11 mouse cellular contexts compared by ENCODE assay signal in genomic region chr11:79720737-79721136, GRCm38 (mm10).
"Had no signal": no experiment of that assay in that cellular context is flagged by ENCODE, and none has a peak within 500 bp of the region (broad histone marks: within the 10 kb centered on the region; RNA-seq: fewer than 3 reads in every experiment).

No protein-coding gene starts in this region.

- H3K9ac ChIP-seq: limb, embryonic 13.5 days; lung, embryonic 14.5 days; midbrain, embryonic 12.5 days had no signal

- H3K4me2 ChIP-seq: limb, embryonic 13.5 days; liver, embryonic 11.5 days; lung, embryonic 14.5 days; midbrain, embryonic 12.5 days had no signal

- DNase-seq: kidney, postnatal 36 days; layer of hippocampus, adult 9-11 months; lung, embryonic 14.5 days; lung, postnatal 14 days; right cerebral cortex, postnatal 14 days; thymus, postnatal 36 days had no signal

- H3K4me3 ChIP-seq: limb, embryonic 13.5 days; midbrain, embryonic 12.5 days had no signal

- H3K36me3 ChIP-seq: limb, embryonic 13.5 days; midbrain, embryonic 12.5 days had no signal

- ATAC-seq: midbrain, embryonic 16.5 days had no signal

- H3K27ac ChIP-seq: kidney, postnatal 0 days; limb, embryonic 13.5 days; midbrain, embryonic 12.5 days had no signal

- H3K9me3 ChIP-seq: limb, embryonic 13.5 days; midbrain, embryonic 12.5 days had no signal

- H3K27me3 ChIP-seq: limb, embryonic 13.5 days; midbrain, embryonic 12.5 days had no signal
